Mouse (Mus musculus) right cerebral cortex, postnatal 25 days (tissue): Measurements from ENCODE around the gene Uba6.
A peak's percentile ranks its signal among the peaks of the same experiment; 100 is the strongest.

Experiments used
- DNase-seq: peaks from one replicate; pipeline ENCODE4 v3.0.0; 2022

The Uba6 gene

DNA sequence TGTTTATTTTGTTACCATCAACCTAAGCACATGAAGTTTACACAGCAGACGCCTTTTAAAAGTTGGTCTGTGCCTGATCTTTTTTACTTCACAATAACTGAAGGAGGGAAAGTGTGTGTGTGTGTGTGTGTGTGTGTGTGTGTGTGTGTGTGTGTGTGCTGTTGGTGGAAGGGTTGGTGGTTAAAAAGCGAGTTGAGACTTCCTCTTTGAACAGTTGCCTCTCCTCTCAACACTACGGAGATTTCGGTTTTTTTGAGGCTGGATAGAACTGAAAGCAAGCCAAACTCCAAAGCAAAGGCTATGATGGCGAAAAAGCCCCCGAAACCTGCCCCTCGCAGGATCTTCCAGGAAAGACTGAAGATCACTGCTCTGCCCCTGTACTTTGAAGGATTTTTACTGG is 101.1 kb downstream of the Uba6 start, which contains the start of gene Stap1:
TSS of gene Stap1 (plus strand) at position 209 of the 400 bp plus-strand sequence.
- no peak for DNase-seq

DNA sequence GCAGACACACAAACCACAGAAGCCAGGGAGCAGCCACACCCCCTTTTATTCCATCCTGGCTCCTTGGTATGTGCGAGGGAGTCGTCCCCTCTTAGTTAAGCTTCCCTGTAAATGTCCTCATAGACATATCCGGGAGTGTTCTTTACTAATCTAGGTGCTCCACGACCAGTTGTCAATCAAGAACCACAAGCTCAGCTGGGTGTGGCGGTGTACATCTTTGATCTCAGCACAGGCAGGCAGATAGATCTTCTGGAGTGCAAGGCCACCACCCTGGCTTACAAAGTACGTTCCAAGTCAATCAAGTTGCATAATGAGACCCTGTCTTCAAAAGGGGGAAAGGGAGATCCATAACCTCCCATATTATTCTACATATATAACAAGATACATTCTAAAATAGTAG is 103.5 kb downstream of the Uba6 start:
- no peak for DNase-seq

DNA sequence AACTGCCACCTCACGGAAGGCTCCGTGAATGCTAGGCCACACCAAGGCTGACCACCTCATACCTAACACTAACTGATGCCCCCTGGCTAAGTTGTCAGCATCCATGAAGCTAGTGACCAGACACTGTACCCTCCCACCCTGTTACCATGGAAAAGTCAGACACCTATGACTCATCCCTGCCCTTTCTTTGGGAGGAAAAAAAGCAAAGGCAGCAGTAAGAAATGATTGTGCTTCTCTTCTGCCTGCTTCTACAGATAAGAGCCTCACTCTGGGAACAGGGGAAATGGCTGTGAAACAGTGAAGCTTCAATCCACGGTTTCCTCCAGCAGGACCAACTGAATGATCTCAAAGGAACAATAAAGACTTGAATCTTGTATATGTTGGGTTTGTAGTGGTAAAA is 104.2 kb downstream of the Uba6 start:
- DNase-seq = no peak

GRCm38 (mm10) chr5:86066551-86066929 is 106.1 kb downstream of the Uba6 start:
- peak; percentile 85 for DNase-seq

GRCm38 (mm10) chr5:86065876-86066550 is 106.6 kb downstream of the Uba6 start:
- no peak for DNase-seq

DNA sequence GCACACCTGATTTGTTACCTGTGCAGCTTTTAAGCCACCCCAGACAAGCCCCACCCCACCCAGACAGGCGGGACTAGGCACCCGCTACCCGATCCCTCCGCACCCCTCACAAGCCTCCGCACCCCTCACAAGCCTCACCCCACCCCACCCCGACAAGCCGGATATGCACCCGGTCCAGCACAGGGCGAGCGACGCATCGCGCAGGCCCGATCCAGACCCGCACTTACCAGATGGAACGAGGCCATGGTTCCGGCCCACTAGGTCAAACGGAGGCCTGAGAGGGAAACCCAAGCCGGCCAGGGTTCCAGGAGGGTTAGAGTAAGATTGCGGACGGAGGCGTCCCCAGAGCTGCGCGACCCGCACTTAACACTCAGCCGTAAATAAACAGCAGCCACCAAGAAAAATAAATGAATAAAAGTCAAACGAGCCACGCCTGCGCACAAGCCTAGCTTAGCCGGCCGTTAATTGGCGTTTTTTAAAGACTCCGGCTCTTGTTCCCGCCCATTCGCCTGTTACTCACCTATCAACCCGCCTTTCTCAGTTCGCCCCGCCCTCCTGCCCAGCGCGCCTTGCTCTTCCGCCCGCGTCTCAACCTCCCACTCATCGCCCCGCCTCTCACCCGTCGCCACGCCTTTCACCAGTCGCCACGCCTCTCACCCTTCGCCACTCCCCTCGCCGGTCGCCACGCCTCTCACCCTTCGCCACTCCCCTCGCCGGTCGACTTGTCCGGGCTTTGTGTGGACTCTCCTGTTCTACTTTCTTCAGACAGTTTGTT is 107.3 kb downstream of the Uba6 start, which contains the start of gene Cenpc1:
TSS of gene Cenpc1 (minus strand) at position 483 of the 775 bp plus-strand sequence.
- peak; percentile 93 for DNase-seq

DNA sequence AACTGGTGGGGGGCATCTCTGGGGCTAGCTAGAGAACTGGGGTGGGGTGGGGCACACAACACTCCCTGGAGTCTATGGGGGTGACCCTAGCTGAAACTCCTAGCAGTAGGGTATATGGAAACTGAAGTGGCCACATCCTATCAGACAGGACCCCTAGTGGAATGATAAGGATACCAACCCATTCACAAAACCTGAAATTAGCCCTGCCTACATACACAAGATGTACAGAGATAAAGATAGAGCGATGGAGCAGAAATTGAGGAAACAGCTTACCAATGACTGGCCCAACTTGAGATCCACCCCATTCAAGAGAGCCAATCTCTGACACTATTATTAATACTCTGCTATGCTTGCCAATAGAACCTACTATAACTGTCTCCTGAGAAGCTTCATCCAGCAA is 109.1 kb downstream of the Uba6 start:
- DNase-seq = no peak
